Mouse (Mus musculus): ENCODE data around the gene Fam205a2. TPM values are rescaled to one million over a fixed set of nuclear protein-coding genes. Genes with fewer than 3 reads are reported as not detected.
"Not testable (repeated sequence)": the region's sequence is repeated elsewhere in the genome, so short reads cannot be mapped to it uniquely, and the experiment has no call there.

Gene Fam205a2
- not detected in 2 replicates for polyA plus RNA-seq (2015; fragmentation: Nextera tagmentation; extraction: Ambion mirVana)

GRCm38 (mm10) chr4:42528075-42528474 lies at the start of gene Fam205a2:
Gene Fam205a2 (minus strand): TSS chr4:42528175.
- not testable (repeated sequence) for H3K9ac ChIP-seq (ENCODE audit: low read depth, low read length); H3K36me3 ChIP-seq (ENCODE audit: control insufficient read depth, insufficient read depth, low read length); H3K4me2 ChIP-seq (ENCODE audit: low read length); H3K4me3 ChIP-seq (ENCODE audit: low read depth, low read length); ATAC-seq; H3K9me3 ChIP-seq (replicated peaks; ENCODE audit: control insufficient read depth, low read length, poor library complexity, severe bottlenecking); H3K4me1 ChIP-seq (ENCODE audit: control insufficient read depth, insufficient read depth, low read length); H3K27ac ChIP-seq (ENCODE audit: low read length); H3K27me3 ChIP-seq (ENCODE audit: control insufficient read depth, insufficient read depth, low read depth, low read length)
- WGBS: no CpG with 5 or more reads among the region's 1 CpGs

Other genes with a start within 250 kb of the Fam205a2 start
- not detected in 2 replicates for gene Gm21953, start 233.9 kb downstream of the Fam205a2 start, polyA plus RNA-seq (2015; fragmentation: Nextera tagmentation; extraction: Ambion mirVana)
- not detected in 2 replicates for gene Fam205a3, start 209.8 kb downstream of the Fam205a2 start, polyA plus RNA-seq (2015; fragmentation: Nextera tagmentation; extraction: Ambion mirVana)
- not detected in 2 replicates for gene Gm21586, start 88.8 kb downstream of the Fam205a2 start, polyA plus RNA-seq (2015; fragmentation: Nextera tagmentation; extraction: Ambion mirVana)
- 0.21 and 0.26 TPM in 2 replicates for gene Gm2163, start 61.4 kb downstream of the Fam205a2 start, polyA plus RNA-seq (2015; fragmentation: Nextera tagmentation; extraction: Ambion mirVana)
- gene Gm10591, start 84.0 kb upstream of the Fam205a2 start, polyA plus RNA-seq (2015; fragmentation: Nextera tagmentation; extraction: Ambion mirVana): not detected in 2 replicates
- not detected in 2 replicates for gene Gm2564, start 101.5 kb upstream of the Fam205a2 start, polyA plus RNA-seq (2015; fragmentation: Nextera tagmentation; extraction: Ambion mirVana)
- gene Ccl27b, start 127.1 kb upstream of the Fam205a2 start, polyA plus RNA-seq (2015; fragmentation: Nextera tagmentation; extraction: Ambion mirVana): not detected in 2 replicates
- not detected in 2 replicates for gene Il11ra2, start 133.7 kb upstream of the Fam205a2 start, polyA plus RNA-seq (2015; fragmentation: Nextera tagmentation; extraction: Ambion mirVana)
- gene 4930578G10Rik, start 207.4 kb upstream of the Fam205a2 start, polyA plus RNA-seq (2015; fragmentation: Nextera tagmentation; extraction: Ambion mirVana): 0.70 TPM in 1 of 2 replicates, not detected in the other
- gene Ccl19, start 228.4 kb upstream of the Fam205a2 start, polyA plus RNA-seq (2015; fragmentation: Nextera tagmentation; extraction: Ambion mirVana): not detected in 2 replicates
- 0.63 and 2.1 TPM in 2 replicates for gene Ccl21a, start 245.8 kb upstream of the Fam205a2 start, polyA plus RNA-seq (2015; fragmentation: Nextera tagmentation; extraction: Ambion mirVana)